Mouse (Mus musculus) megakaryocyte-erythroid progenitor cell, adult 5-6 weeks (primary cell): ENCODE measurements around the gene Atrip. TPM values are rescaled to one million over a fixed set of nuclear protein-coding genes. Genes with fewer than 3 reads are reported as not detected.

Source experiments
- ATAC-seq: replicated peaks from 2 replicates; pipeline ENCODE4 v1.8.0; 2016; ENCODE audit warnings: mild to moderate bottlenecking, inconsistent platforms; ENCODE audit not compliant: severe bottlenecking, poor library complexity, low FRiP score, low TSS enrichment
- total RNA-seq, 2 experiments: library from RNA; stranded (forward) in 1 of 2; stranded (reverse) in 1 of 2; fragments of 200-1000, 215-1000 nt in 1 of 2; fragments of >200 nt in 1 of 2; fragmentation: Nextera tagmentation in 1 of 2; gene quantifications; 2 replicates each; pipeline ENCODE4 v1.2.3; 2014 to 2017

The Atrip gene
- total RNA-seq, 2 experiments from 2014 or later = 9.8 to 14.9 TPM

- no peak for ATAC-seq
These were observed 26.5 kb upstream of the Atrip start for GRCm38 (mm10) chr9:109100307-109100928.

DNA sequence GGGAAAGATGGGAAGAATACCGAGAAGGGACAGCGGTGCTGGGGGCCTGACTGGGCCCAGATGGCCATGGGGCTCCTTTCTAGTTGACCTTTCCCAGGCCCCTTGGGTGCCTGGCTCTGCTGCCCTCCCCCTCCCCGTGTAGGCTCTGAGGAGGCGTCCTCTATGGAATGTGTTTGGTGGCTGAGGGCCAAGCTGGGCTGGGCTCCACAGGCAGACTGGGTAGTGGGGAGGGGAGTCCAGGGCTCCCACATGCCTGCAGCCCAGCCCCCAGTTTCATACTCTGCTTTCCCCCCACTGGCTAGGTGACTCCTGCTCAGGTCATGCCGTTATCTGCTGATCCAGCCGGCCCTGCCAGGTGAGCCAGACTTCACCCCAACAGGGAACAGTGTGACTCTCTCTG is 25.0 kb upstream of the Atrip start:
- ATAC-seq = no peak

DNA sequence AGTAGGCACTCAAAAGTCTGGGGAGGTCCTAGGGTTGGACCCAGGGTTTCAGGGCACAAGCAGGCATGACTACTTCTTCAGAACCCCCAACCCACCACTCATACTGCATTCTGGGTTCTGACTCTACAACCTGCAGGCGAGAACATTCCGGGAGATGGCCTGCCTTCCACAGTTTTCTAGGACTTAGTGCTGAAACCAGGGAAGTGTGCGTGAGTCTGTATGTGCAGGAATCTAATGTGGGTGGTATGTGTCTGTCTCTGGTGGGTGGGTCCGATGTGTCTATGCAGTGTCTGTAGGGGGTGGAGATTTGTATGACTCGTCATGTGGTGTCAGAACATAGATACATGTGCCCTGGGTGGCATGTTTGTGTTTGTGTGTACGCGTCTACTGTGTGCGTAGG is 24.4 kb upstream of the Atrip start:
- no peak for ATAC-seq

GRCm38 (mm10) chr9:109097831-109098230 is 23.9 kb upstream of the Atrip start:
- no peak for ATAC-seq

- ATAC-seq = no peak
These were observed 23.4 kb upstream of the Atrip start for GRCm38 (mm10) chr9:109097291-109097690.

GRCm38 (mm10) chr9:109096856-109097255 is 22.9 kb upstream of the Atrip start:
- ATAC-seq = no peak

- no peak for ATAC-seq
These were observed 22.3 kb upstream of the Atrip start for GRCm38 (mm10) chr9:109096251-109096661.

GRCm38 (mm10) chr9:109095137-109095982 is 21.4 kb upstream of the Atrip start, which contains the start of gene Plxnb1:
Gene Plxnb1, plus strand, starts transcription at chr9:109095389.
- peak; percentile 34; the same call in 1 of the 2 replicates for ATAC-seq

- ATAC-seq = 0 out of 2 replicates have a peak, but pooled peaks have one; percentile 9
These were observed 20.7 kb upstream of the Atrip start for GRCm38 (mm10) chr9:109094553-109095136.

- no peak for ATAC-seq
These were observed 20.0 kb upstream of the Atrip start for GRCm38 (mm10) chr9:109093786-109094552.

GRCm38 (mm10) chr9:109092799-109093198 is 18.9 kb upstream of the Atrip start:
- no peak for ATAC-seq

DNA sequence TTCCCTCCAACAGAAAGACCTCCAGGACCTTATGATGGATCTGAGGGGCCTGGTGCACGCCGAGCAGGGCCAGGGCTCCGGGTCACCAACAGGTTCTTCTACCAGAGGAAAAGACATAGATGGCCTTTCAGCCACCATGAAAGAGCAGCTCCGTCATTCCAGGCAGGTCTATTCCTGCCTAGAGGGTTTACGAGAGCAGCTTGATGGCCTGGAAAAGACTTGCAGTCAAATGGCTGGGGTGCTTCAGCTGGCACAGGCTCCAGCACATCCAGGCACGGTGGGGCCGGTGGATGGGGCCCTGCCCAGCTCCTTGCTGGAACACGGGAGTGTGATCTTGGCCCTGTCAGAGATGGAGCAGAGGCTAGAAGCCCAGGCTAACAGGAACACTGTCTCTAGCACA is 17.9 kb upstream of the Atrip start:
- ATAC-seq = no peak

DNA sequence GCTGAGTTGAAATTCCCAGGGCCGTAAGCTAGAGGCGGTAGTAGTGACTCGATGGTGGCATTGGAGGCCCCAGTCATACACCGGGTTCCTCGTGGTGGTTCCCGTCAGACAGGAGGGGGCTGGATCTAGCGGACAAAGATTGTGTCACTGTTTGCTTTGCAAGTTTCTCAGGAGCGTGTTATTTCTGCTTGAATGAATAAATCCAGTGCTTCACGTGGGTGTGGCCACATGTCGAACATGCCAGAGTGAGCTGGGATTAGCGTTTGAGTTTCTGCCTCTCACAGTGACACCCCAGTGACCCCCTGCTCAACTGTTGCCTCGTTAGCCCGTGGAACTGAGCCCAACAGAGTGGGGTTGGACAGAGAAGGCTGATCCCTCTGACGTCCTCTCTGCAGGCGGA is 16.5 kb upstream of the Atrip start:
- no peak for ATAC-seq

- ATAC-seq = no peak
These were observed 14.1 kb upstream of the Atrip start for GRCm38 (mm10) chr9:109087987-109088386.

- no peak for ATAC-seq
These were observed 11.0 kb upstream of the Atrip start for GRCm38 (mm10) chr9:109084922-109085321.

DNA sequence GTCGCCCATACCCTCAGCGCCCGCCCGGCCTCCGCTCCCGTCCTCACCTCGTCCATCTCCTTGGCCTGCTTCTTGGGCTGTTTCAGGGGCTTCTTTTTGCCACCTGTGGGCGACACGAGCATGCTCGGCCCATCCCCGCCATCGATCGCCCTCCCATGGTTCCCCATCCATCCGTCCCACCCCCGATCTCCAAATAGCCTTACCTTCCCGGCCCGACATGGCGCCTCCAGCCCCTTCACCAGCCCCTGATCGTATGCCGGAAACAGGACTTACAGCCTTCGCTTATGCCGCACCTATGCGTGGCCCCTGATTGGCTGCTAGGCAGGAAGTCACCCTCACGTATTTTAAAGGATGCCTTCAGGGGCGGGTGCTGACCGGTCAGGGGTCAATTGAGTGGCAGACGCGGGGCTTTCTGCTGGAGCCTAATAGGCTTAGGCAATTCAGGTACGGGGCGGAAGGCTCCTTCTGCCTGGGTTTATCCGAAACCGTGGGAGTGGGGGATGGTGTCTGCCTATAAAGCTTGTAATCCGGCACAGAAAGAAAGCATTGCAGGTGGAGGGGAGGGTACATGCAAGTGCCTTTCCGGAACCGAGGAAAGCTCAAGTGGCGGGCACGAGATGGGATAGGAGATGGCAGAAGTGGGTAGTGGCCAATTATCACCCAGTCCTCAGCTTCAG is 8.3 kb upstream of the Atrip start, which contains the start of the genes Ccdc51 and Tma7:
Gene Ccdc51, plus strand, starts transcription at position 370 of the 677 bp plus-strand sequence.
Gene Tma7, minus strand, starts transcription at position 464 of the 677 bp plus-strand sequence.
- peak; percentile 98 for ATAC-seq

DNA sequence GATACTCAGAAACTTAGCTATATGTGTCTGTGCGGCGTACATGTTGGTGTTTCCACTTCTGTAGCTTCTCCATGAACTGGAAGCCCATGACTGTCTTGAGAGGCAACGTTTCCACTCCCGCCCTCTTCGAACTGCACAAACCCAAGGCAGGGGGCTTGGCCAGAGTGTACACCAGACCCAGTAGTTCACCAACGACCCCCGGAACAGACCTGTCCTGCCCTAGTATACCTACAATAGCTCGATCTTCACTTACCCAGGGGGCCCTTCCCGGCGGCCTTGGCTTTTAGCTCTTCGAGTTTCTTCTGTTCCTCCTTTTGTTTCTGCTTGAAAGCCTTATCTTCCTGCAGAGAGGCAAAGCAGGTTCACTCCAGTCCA is 7.8 kb upstream of the Atrip start:
- ATAC-seq = no peak

- no peak for ATAC-seq
These were observed 6.6 kb upstream of the Atrip start for GRCm38 (mm10) chr9:109080516-109080915.

DNA sequence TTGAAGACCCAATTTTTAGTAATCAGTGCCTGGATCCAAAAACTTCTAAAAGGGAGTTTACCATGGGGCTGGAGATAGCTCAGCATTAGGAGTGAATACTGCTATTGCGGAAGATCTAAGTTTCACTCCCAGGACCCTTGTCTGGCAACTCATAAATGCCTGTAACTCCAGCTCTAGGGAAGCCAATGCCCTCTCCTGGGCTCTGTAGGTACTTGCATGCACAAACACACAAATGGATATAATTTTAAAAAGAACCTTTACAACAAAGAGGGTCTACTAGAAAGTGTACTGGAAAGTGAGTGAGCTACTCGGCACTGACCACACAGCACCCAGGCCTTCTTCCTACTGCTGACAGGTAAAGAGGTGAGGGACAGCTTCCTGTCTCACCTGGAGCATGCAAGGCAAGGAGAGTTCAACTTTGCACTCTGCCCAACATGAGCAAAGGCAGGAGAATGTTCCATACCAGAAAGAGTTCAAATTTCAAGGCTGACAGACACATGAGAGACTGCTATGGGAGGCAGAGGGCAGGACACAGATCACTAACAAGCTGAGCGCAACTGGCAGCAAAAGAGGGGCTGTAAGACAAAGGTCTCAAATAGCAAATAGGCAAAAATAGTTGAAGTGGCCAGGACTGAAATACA is 5.7 kb downstream of the Atrip start:
- no peak for ATAC-seq
